Mouse (Mus musculus): Measurements from ENCODE around the gene Ndufb10. TPM values are rescaled to one million over a fixed set of nuclear protein-coding genes. Genes with fewer than 3 reads are reported as not detected.
A peak's percentile ranks its signal among the peaks of the same experiment; 100 is the strongest.

Gene Ndufb10
- polyA plus RNA-seq, 1 experiment, result 106 TPM

GRCm38 (mm10) chr17:24717943-24718342 lies 6.3 kb downstream of the Ndufb10 start, which contains the start of the genes Rnf151 and Rps2:
TSS of gene Rnf151 (minus strand) at chr17:24718063.
TSS of gene Rps2 (plus strand) at chr17:24718116.
- Histone ChIP-seq H3K36me3 (ENCODE audit: control insufficient read depth) (peaks cover 51% of the 10 kb centered on the region), H3K4me1 (ENCODE audit: control insufficient read depth) (peaks cover 40% of the 10 kb centered on the region), H3K9me3 (ENCODE audit: control insufficient read depth, low read length) (no peaks in the 10 kb centered on the region), H3K27me3 (ENCODE audit: control insufficient read depth) (no peaks in the 10 kb centered on the region), H3K4me3 (replicated peaks) (peak within 1 kb of the TSS; percentile 85)
- no peak for TF ChIP-seq TAL1 (IDR thresholded peaks at IDR 0.05; ENCODE audit: low read length)

GRCm38 (mm10) chr17:24716166-24716682 lies 8.1 kb downstream of the Ndufb10 start:
- peaks cover 24% of the 10 kb centered on the region for H3K4me1 ChIP-seq (ENCODE audit: control insufficient read depth)
- no peak overlapping the region for H3K4me3 ChIP-seq (replicated peaks)
- no peak for TF ChIP-seq GATA1 (IDR thresholded peaks at IDR 0.05; ENCODE audit: low read length)
- no peak for TF ChIP-seq TAL1 (IDR thresholded peaks at IDR 0.05; ENCODE audit: low read length)
- no peaks in the 10 kb centered on the region for H3K9me3 ChIP-seq (ENCODE audit: control insufficient read depth, low read length)
- H3K36me3 ChIP-seq (ENCODE audit: control insufficient read depth), result peaks cover 35% of the 10 kb centered on the region
- no peaks in the 10 kb centered on the region for H3K27me3 ChIP-seq (ENCODE audit: control insufficient read depth)

GRCm38 (mm10) chr17:24715556-24715955 lies 8.7 kb downstream of the Ndufb10 start:
- Histone ChIP-seq H3K27me3 (ENCODE audit: control insufficient read depth) (no peaks in the 10 kb centered on the region), H3K4me1 (ENCODE audit: control insufficient read depth) (peaks cover 19% of the 10 kb centered on the region), H3K4me3 (replicated peaks) (no peak overlapping the region), H3K36me3 (ENCODE audit: control insufficient read depth) (peaks cover 30% of the 10 kb centered on the region), H3K9me3 (ENCODE audit: control insufficient read depth, low read length) (no peaks in the 10 kb centered on the region)
- no peak for TF ChIP-seq GATA1 (IDR thresholded peaks at IDR 0.05; ENCODE audit: low read length)
- no peak for TF ChIP-seq TAL1 (IDR thresholded peaks at IDR 0.05; ENCODE audit: low read length)

GRCm38 (mm10) chr17:24708646-24709045 lies 15.6 kb downstream of the Ndufb10 start:
- H3K9me3 ChIP-seq (ENCODE audit: control insufficient read depth, low read length), result no peaks in the 10 kb centered on the region
- H3K4me1 ChIP-seq (ENCODE audit: control insufficient read depth), result peaks cover 26% of the 10 kb centered on the region
- no peak for TF ChIP-seq TAL1 (IDR thresholded peaks at IDR 0.05; ENCODE audit: low read length)
- TF ChIP-seq GATA1 (IDR thresholded peaks at IDR 0.05; ENCODE audit: low read length), result no peak
- no peaks in the 10 kb centered on the region for H3K27me3 ChIP-seq (ENCODE audit: control insufficient read depth)
- H3K36me3 ChIP-seq (ENCODE audit: control insufficient read depth), result peaks cover 24% of the 10 kb centered on the region
- H3K4me3 ChIP-seq (replicated peaks), result peak overlapping the region; percentile 29

- Histone ChIP-seq H3K4me1 (ENCODE audit: control insufficient read depth) (peaks cover 26% of the 10 kb centered on the region), H3K36me3 (ENCODE audit: control insufficient read depth) (peaks cover 27% of the 10 kb centered on the region), H3K27me3 (ENCODE audit: control insufficient read depth) (no peaks in the 10 kb centered on the region), H3K9me3 (ENCODE audit: control insufficient read depth, low read length) (no peaks in the 10 kb centered on the region), H3K4me3 (replicated peaks) (peak overlapping the region; percentile 81)
- TF ChIP-seq TAL1 (IDR thresholded peaks at IDR 0.05; ENCODE audit: low read length) (no peak), GATA1 (IDR thresholded peaks at IDR 0.05; ENCODE audit: low read length) (no peak)
These were observed 16.4 kb downstream of the Ndufb10 start for GRCm38 (mm10) chr17:24707801-24708425.

GRCm38 (mm10) chr17:24706982-24707800 lies 17.1 kb downstream of the Ndufb10 start, which contains the start of gene Tbl3:
TSS of gene Tbl3 (minus strand) at chr17:24707660.
- Histone ChIP-seq H3K27me3 (ENCODE audit: control insufficient read depth) (no peaks in the 10 kb centered on the region), H3K9me3 (ENCODE audit: control insufficient read depth, low read length) (no peaks in the 10 kb centered on the region), H3K4me3 (replicated peaks) (peak within 1 kb of the TSS; percentile 81), H3K4me1 (ENCODE audit: control insufficient read depth) (peaks cover 26% of the 10 kb centered on the region), H3K36me3 (ENCODE audit: control insufficient read depth) (peaks cover 33% of the 10 kb centered on the region)
- peak; percentile 40; the same call in 2 of the 3 replicates for TF ChIP-seq TAL1 (IDR thresholded peaks at IDR 0.05; ENCODE audit: low read length)
- TF ChIP-seq GATA1 (IDR thresholded peaks at IDR 0.05; ENCODE audit: low read length), result no peak; the same call in 1 of the 2 replicates

- Histone ChIP-seq H3K27me3 (ENCODE audit: control insufficient read depth) (no peaks in the 10 kb centered on the region), H3K4me3 (replicated peaks) (peak overlapping the region; percentile 81)
These were observed 18.5 kb downstream of the Ndufb10 start for GRCm38 (mm10) chr17:24705821-24706220.

GRCm38 (mm10) chr17:24701251-24701650 lies 23.0 kb downstream of the Ndufb10 start:
- H3K4me3 ChIP-seq (replicated peaks), result no peak overlapping the region
- peaks cover 34% of the 10 kb centered on the region for H3K4me1 ChIP-seq (ENCODE audit: control insufficient read depth)
- peaks cover 62% of the 10 kb centered on the region for H3K36me3 ChIP-seq (ENCODE audit: control insufficient read depth)
- no peaks in the 10 kb centered on the region for H3K9me3 ChIP-seq (ENCODE audit: control insufficient read depth, low read length)
- no peak for TF ChIP-seq GATA1 (IDR thresholded peaks at IDR 0.05; ENCODE audit: low read length)
- TF ChIP-seq TAL1 (IDR thresholded peaks at IDR 0.05; ENCODE audit: low read length), result no peak
- H3K27me3 ChIP-seq (ENCODE audit: control insufficient read depth), result peaks cover 9% of the 10 kb centered on the region

More at GRCm38 (mm10) chr17:24705821-24706220, 18.5 kb downstream of the Ndufb10 start:
- Histone ChIP-seq H3K9me3 (ENCODE audit: control insufficient read depth, low read length) (no peaks in the 10 kb centered on the region), H3K36me3 (ENCODE audit: control insufficient read depth) (peaks cover 47% of the 10 kb centered on the region), H3K4me1 (ENCODE audit: control insufficient read depth) (peaks cover 26% of the 10 kb centered on the region)
- no peak for TF ChIP-seq TAL1 (IDR thresholded peaks at IDR 0.05; ENCODE audit: low read length)

- Histone ChIP-seq H3K9me3 (ENCODE audit: control insufficient read depth, low read length) (no peaks in the 10 kb centered on the region), H3K36me3 (ENCODE audit: control insufficient read depth) (peaks cover 46% of the 10 kb centered on the region), H3K4me3 (replicated peaks) (no peak overlapping the region), H3K4me1 (ENCODE audit: control insufficient read depth) (peaks cover 33% of the 10 kb centered on the region), H3K27me3 (ENCODE audit: control insufficient read depth) (peaks cover 9% of the 10 kb centered on the region)
- TF ChIP-seq TAL1 (IDR thresholded peaks at IDR 0.05; ENCODE audit: low read length), result no peak
- no peak for TF ChIP-seq GATA1 (IDR thresholded peaks at IDR 0.05; ENCODE audit: low read length)
These were observed 24.8 kb downstream of the Ndufb10 start for GRCm38 (mm10) chr17:24699473-24699872.
